Mouse (Mus musculus) kidney, embryonic 14.5 days (tissue): ENCODE results near the gene Cd300ld4. TPM values are rescaled to one million over a fixed set of nuclear protein-coding genes. Genes with fewer than 3 reads are reported as not detected.
"Not testable (repeated sequence)": the region's sequence is repeated elsewhere in the genome, so short reads cannot be mapped to it uniquely, and the experiment has no call there.

Experiments used
- ATAC-seq: fragments of 200-750 bp; cut with Nextera tagmentation; 2 replicates; pipeline ENCODE4 v1.8.0; 2017; ENCODE audit warnings: moderate number of reproducible peaks, mild to moderate bottlenecking, moderate TSS enrichment, moderate library complexity; ENCODE audit not compliant: low FRiP score, low TSS enrichment
- H3K27ac ChIP-seq: fragments of 300-500 bp; sonication (generic); 2 replicates; pipeline ENCODE4 v1.5.1; 2014; ENCODE audit warnings: low read depth, mild to moderate bottlenecking, low read length, moderate library complexity, mixed read lengths
- H3K27me3 ChIP-seq: fragments of 300-500 bp; sonication (generic); 2 replicates; pipeline ENCODE4 v1.6.1; 2014; ENCODE audit warnings: mild to moderate bottlenecking, low read length; ENCODE audit not compliant: control insufficient read depth, insufficient read depth
- H3K36me3 ChIP-seq: fragments of 300-500 bp; sonication (generic); 2 replicates; pipeline ENCODE4 v1.6.1; 2014; ENCODE audit warnings: low read length, mixed read lengths; ENCODE audit not compliant: control insufficient read depth, insufficient read depth
- H3K4me1 ChIP-seq: fragments of 300-500 bp; sonication (generic); 2 replicates; pipeline ENCODE4 v1.6.1; 2014; ENCODE audit warnings: low read length, mixed read lengths; ENCODE audit not compliant: control insufficient read depth, insufficient read depth
- H3K4me2 ChIP-seq: fragments of 300-500 bp; sonication (generic); replicated peaks from 2 replicates; pipeline ENCODE4 v1.6.1; 2014; ENCODE audit warnings: low read depth, mild to moderate bottlenecking, low read length
- H3K4me3 ChIP-seq: fragments of 300-500 bp; sonication (generic); 2 replicates; pipeline ENCODE4 v1.5.1; 2014; ENCODE audit warnings: mild to moderate bottlenecking, low read length
- H3K9ac ChIP-seq: fragments of 300-500 bp; sonication (generic); 2 replicates; pipeline ENCODE4 v1.6.1; 2014; ENCODE audit warnings: low read depth, mild to moderate bottlenecking, low read length, moderate library complexity
- H3K9me3 ChIP-seq: fragments of 300-500 bp; sonication (generic); 2 replicates; pipeline ENCODE4 v1.6.1; 2016; ENCODE audit warnings: low read length; ENCODE audit not compliant: control insufficient read depth
- WGBS: fragments of 180-500 bp; shearing (Covaris S2); extraction: QIAGEN DNeasy Blood & Tissue Kit; methylation state at CpG from one replicate; pipeline ENCODE4 v1.1.7; 2014; 5-methylcytosine and 5-hydroxymethylcytosine counted together
- polyA plus RNA-seq: library from polyadenylated mRNA; unstranded; fragments of >200 nt; fragmentation: Nextera tagmentation; extraction: Ambion mirVana; gene quantifications from 2 replicates; pipeline ENCODE4 v1.2.1, GENCODE M21; 2014

Cd300ld4 gene
- not detected in 2 replicates for polyA plus RNA-seq

GRCm38 (mm10) chr11:115026912-115027311 lies at the start of gene Cd300ld4:
Gene Cd300ld4 (minus strand): TSS chr11:115027012.
- no CpG with 5 or more reads among the region's 6 CpGs for WGBS

DNA sequence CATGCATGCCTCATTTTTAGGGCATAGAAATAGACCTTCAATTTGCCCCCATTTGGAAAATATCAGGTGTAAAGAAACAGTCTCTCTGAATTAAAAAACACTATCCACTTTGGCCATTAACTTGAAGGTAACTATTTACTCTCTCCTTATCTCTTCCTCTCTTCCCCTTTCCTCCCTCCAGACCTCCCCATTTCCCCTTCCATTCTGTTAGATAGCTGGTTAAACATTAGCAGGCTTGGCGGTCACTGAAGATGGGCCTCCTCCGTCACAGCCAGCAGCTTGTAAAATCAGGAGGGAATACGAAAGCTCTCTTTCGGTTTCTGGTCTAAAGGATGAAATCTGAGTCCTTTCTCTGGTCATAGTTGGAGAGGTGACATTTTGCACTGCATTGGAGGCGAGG lies 49.0 kb upstream of the Cd300ld4 start:
- H3K4me3 ChIP-seq = no peak overlapping the region
- H3K9me3 ChIP-seq = no peaks in the 10 kb centered on the region
- H3K4me1 ChIP-seq = peaks cover 9% of the 10 kb centered on the region
- WGBS = 47% methylated on average over 5 of the region's 5 CpGs
- no peak overlapping the region for H3K9ac ChIP-seq
- no peak for ATAC-seq
- no peaks in the 10 kb centered on the region for H3K27me3 ChIP-seq
- H3K4me2 ChIP-seq = no peak overlapping the region
- no peak overlapping the region for H3K27ac ChIP-seq
- no peaks in the 10 kb centered on the region for H3K36me3 ChIP-seq

More at GRCm38 (mm10) chr11:115026912-115027311, at the start of gene Cd300ld4:
- H3K4me3 ChIP-seq, H3K27ac ChIP-seq, H3K4me1 ChIP-seq, H3K9ac ChIP-seq, H3K9me3 ChIP-seq, H3K4me2 ChIP-seq, H3K36me3 ChIP-seq, ATAC-seq, H3K27me3 ChIP-seq: not testable (repeated sequence)

DNA sequence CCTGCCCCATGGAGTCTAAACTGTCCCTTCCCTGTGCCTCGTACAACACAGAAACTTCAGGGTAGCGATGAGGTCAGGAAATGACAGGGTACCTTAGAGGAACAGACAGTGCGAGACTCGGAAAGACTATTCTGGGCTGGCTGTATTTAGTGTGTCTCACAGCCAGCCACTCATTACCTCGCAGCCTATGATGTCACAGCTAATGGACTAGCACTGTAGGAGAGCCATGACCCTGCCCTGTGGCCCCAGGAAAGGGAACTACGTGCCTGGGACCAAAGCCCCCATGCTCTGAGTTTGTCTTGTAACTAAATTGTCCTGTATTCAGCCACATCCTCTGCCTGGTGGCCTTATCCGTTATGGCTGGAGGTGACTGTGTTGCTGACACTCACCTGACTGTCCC lies 48.6 kb upstream of the Cd300ld4 start:
- no peaks in the 10 kb centered on the region for H3K27me3 ChIP-seq
- no peak for ATAC-seq
- no peaks in the 10 kb centered on the region for H3K9me3 ChIP-seq
- no peak overlapping the region for H3K9ac ChIP-seq
- no peak overlapping the region for H3K4me3 ChIP-seq
- no peak overlapping the region for H3K4me2 ChIP-seq
- no peaks in the 10 kb centered on the region for H3K36me3 ChIP-seq
- H3K4me1 ChIP-seq = peaks cover 9% of the 10 kb centered on the region
- 79% methylated on average over 7 of the region's 7 CpGs for WGBS
- no peak overlapping the region for H3K27ac ChIP-seq

- no peak for ATAC-seq
- H3K9me3 ChIP-seq = no peaks in the 10 kb centered on the region
- WGBS = 72% methylated on average over 5 of the region's 5 CpGs
Measured at GRCm38 (mm10) chr11:115073002-115073401, 46.2 kb upstream of the Cd300ld4 start.

GRCm38 (mm10) chr11:115071631-115072294 lies 45.0 kb upstream of the Cd300ld4 start:
- peak overlapping the region; percentile 32 for H3K4me2 ChIP-seq
- no peak overlapping the region for H3K9ac ChIP-seq
- no peak overlapping the region for H3K4me3 ChIP-seq
- H3K27ac ChIP-seq = peak overlapping the region; percentile 56; the same call in 1 of the 2 replicates
- H3K36me3 ChIP-seq = no peaks in the 10 kb centered on the region
- WGBS = 10% methylated on average over 14 of the region's 14 CpGs
- H3K4me1 ChIP-seq = peaks cover 9% of the 10 kb centered on the region
- peak; percentile 79 for ATAC-seq
- no peaks in the 10 kb centered on the region for H3K9me3 ChIP-seq
- no peaks in the 10 kb centered on the region for H3K27me3 ChIP-seq

More at GRCm38 (mm10) chr11:115073002-115073401, 46.2 kb upstream of the Cd300ld4 start:
- H3K36me3 ChIP-seq = no peaks in the 10 kb centered on the region
- H3K27ac ChIP-seq = no peak overlapping the region
- H3K4me2 ChIP-seq = no peak overlapping the region
- H3K9ac ChIP-seq = no peak overlapping the region
- no peak overlapping the region for H3K4me3 ChIP-seq
- H3K27me3 ChIP-seq = no peaks in the 10 kb centered on the region
- H3K4me1 ChIP-seq = peaks cover 9% of the 10 kb centered on the region

- Histone ChIP-seq H3K27ac (0 out of 2 replicates have a peak overlapping the region, but pooled peaks have one; percentile 56), H3K4me1 (peaks cover 9% of the 10 kb centered on the region), H3K4me2 (peak overlapping the region; percentile 32), H3K27me3 (no peaks in the 10 kb centered on the region), H3K9me3 (no peaks in the 10 kb centered on the region), H3K9ac (no peak overlapping the region), H3K4me3 (no peak overlapping the region), H3K36me3 (no peaks in the 10 kb centered on the region)
- WGBS = 7% methylated on average over 9 of the region's 9 CpGs
- no peak for ATAC-seq
Measured at GRCm38 (mm10) chr11:115071015-115071551, 44.3 kb upstream of the Cd300ld4 start.

- H3K36me3 ChIP-seq = no peaks in the 10 kb centered on the region
- no peak overlapping the region for H3K9ac ChIP-seq
- H3K4me1 ChIP-seq = peaks cover 8% of the 10 kb centered on the region
- no peak overlapping the region for H3K4me2 ChIP-seq
- H3K27ac ChIP-seq = no peak overlapping the region
- no peak for ATAC-seq
- 71% methylated on average over 6 of the region's 6 CpGs for WGBS
- no peaks in the 10 kb centered on the region for H3K27me3 ChIP-seq
- H3K4me3 ChIP-seq = no peak overlapping the region
- no peaks in the 10 kb centered on the region for H3K9me3 ChIP-seq
Measured at GRCm38 (mm10) chr11:115066768-115067167, 40.0 kb upstream of the Cd300ld4 start.

GRCm38 (mm10) chr11:115062077-115062476 lies 35.3 kb upstream of the Cd300ld4 start, which contains the start of gene Cd300e:
Gene Cd300e (minus strand): TSS chr11:115062177.
- H3K4me2 ChIP-seq = no peak within 1 kb of the TSS

DNA sequence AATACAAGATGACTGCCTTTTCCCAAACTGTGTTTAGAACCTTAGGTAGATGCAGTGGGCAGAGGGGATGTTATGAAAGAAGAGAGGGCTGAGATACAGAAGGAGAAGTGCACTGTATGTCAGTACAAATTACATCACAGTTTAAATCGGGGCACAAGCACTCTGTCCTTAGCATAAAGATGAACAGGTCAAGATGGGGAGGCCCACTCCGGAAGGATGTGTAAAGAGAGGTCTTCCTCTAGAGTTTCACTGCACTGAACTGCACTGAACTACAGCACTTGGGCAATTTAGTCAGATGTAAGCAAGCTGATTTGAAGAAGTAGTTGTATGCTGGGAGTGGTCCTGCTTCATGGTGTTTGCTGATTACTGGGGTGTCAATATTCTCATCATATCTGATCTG lies 33.0 kb upstream of the Cd300ld4 start:
- H3K36me3 ChIP-seq = no peaks in the 10 kb centered on the region
- H3K4me2 ChIP-seq = no peak overlapping the region
- no peak for ATAC-seq
- H3K9me3 ChIP-seq = no peaks in the 10 kb centered on the region
- H3K27ac ChIP-seq = no peak overlapping the region
- H3K4me3 ChIP-seq = no peak overlapping the region
- WGBS = 85% methylated on average over 2 of the region's 2 CpGs
- H3K4me1 ChIP-seq = no peaks in the 10 kb centered on the region
- no peaks in the 10 kb centered on the region for H3K27me3 ChIP-seq
- H3K9ac ChIP-seq = no peak overlapping the region

More at GRCm38 (mm10) chr11:115062077-115062476, 35.3 kb upstream of the Cd300ld4 start, which contains the start of gene Cd300e:
- Histone ChIP-seq H3K9ac (no peak within 1 kb of the TSS), H3K36me3 (no peaks in the 10 kb centered on the region), H3K4me3 (no peak within 1 kb of the TSS), H3K27me3 (no peaks in the 10 kb centered on the region), H3K9me3 (no peaks in the 10 kb centered on the region), H3K27ac (no peak within 1 kb of the TSS), H3K4me1 (no peaks in the 10 kb centered on the region)
- no peak for ATAC-seq
- 19% methylated on average over 5 of the region's 5 CpGs for WGBS
